Mouse (Mus musculus) frontal cortex, postnatal 25 days (tissue): Measurements from ENCODE around the gene Hsd17b3.
"Not testable (repeated sequence)": the region's sequence is repeated elsewhere in the genome, so short reads cannot be mapped to it uniquely, and the experiment has no call there.

ENCODE experiments used
- DNase-seq, 2 experiments: peaks; one replicate each; pipeline ENCODE4 v3.0.0; 2022; ENCODE audit warnings: low spot score in 2 of 2

The Hsd17b3 gene

GRCm38 (mm10) chr13:64083331-64083730, 5.7 kb downstream of the Hsd17b3 start:
- no peak for DNase-seq

GRCm38 (mm10) chr13:64081012-64081919, 7.8 kb downstream of the Hsd17b3 start:
- DNase-seq = no peak

DNA sequence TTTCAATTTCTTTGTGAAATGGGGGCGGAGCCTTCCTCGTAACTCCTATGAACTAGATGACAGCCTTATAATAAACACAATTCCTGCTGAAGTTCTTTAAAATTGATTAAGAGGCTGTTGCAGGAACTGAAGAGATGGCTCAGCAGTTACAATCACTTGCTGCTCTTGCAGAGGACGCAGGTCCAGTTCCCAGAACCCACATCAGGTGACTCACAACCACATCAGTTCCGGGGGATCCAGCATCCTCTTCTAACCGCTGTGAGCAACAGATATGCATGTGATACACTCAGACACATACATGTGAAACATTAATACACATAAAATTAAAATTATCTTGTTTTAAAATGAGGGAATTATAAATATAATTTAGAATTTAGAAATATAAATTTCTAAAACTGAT, 11.4 kb downstream of the Hsd17b3 start:
- DNase-seq = no peak

DNA sequence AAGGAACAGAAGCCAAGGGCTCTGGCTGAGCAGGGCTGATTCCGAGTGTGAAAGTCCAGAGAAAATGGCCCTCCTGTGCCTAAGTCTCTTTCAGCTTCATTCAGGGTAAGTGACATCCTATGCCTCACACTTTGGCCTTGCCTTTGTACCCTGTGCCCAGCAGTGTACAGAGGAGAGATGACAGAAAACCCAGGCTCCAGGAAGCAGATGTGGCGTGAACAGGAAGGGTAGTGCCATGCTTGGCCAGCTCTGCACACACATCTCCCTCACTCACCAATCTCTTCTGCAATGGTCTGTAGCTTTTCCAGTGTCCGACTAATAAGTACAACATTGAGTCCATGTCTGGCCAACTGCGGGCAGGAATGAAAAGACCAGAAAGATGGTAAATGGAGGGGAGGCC, 13.0 kb downstream of the Hsd17b3 start:
- no peak for DNase-seq

DNA sequence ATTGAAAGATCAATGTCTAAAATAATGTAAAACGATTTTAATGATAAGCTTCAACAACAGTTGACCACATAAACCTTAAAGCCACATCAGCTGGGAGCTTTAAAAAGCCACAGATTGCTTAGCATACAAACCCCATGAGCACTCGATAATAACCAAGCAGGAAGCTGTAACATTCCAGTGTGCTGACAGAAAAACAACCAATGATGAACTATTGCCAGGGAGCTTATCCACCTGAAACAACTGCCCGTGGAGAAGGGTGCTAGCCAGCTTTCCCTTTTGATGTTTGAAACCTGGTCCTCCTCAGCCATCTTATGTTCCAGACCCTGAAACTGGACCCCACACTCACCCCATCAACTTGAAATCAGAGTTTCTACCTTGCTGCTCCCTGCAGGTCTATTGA, 22.4 kb downstream of the Hsd17b3 start:
- DNase-seq = no peak

DNA sequence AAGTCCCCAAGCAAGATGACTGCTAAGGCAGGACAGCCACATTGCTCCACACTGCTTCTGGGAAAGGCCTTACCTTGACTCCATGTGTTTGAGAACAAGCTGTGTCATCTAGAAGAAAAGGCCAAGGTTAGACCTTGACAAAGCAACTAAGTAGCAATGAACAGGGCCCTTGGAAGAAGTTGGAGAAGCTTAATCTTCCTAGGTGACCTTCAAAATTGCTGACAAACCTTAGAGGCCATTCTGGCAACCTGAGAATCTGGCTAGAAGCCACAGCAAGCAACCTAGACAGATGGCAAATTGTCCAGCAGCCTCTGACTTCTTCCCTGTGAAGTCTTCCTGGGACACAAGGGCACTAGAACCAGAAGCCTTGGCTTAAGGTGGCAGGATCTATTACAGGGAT, 24.8 kb downstream of the Hsd17b3 start:
- DNase-seq = no peak

DNA sequence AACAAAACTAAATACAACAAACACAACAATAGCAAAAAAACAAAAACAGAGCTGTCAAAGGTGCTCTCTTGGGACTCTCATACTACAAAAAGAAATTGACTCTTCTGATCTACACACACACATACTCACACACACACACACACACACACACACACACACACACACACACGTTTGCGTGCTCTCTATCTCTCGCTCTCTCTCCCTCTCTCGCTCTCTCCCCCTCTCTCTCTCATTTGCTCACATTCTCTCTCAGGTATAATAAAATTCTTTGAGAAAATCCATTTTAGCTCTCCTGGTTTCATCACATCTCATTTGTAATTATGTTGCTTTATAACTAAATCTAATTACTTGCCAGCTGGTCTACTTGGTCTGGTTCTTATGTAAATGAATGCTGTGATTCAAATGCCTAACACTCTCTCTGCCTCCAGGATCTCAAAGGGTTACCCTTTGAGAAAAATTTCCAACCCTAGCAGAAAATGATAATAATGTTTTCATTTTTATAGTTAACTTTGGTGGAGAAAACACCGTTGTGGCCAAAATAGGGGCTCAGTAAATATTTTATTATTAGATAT, 28.0 kb downstream of the Hsd17b3 start:
- DNase-seq = no peak

DNA sequence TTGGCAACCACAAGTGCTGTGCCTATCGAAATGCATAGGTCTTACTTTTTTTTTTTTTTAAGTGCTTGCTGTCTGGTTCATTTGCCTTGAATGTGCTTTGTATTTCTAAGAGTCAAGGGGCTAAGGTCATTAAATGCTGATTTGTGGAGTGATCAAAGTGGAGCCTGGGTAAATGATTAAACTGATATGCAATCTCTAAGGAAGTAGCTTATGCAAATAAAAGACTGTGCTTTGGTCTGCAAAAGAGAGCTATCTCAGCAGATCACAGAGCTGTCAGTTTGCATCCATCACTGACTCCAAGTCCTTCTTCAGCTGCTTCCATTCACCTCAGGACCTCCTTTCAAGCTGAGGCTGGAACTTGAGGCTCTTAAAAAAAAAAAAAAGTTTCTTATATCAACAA, 35.1 kb downstream of the Hsd17b3 start:
- no peak for DNase-seq

GRCm38 (mm10) chr13:64052281-64052680, 36.7 kb downstream of the Hsd17b3 start:
- DNase-seq = not testable (repeated sequence)

DNA sequence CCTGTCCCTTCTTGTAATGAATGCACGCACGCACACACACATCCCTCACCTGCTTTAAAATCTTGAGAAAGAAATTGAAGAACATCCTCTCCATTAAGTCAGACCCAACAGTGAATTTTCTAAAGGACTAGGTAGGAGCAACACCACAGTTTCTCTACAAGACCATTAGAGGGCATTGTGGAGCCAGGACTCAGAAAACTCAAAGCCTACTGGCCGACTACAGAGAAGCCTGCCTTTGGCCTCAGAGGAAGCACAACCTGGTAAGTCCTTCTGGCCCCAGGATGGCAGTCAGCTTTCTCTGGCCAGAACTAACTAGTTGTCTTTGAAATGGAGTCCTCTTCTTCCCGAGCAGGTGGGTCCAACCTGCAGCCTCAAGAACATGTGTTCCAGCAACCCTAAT, 38.1 kb downstream of the Hsd17b3 start:
- DNase-seq = no peak

- DNase-seq = no peak
Measured at GRCm38 (mm10) chr13:64049535-64049934, 39.5 kb downstream of the Hsd17b3 start.

DNA sequence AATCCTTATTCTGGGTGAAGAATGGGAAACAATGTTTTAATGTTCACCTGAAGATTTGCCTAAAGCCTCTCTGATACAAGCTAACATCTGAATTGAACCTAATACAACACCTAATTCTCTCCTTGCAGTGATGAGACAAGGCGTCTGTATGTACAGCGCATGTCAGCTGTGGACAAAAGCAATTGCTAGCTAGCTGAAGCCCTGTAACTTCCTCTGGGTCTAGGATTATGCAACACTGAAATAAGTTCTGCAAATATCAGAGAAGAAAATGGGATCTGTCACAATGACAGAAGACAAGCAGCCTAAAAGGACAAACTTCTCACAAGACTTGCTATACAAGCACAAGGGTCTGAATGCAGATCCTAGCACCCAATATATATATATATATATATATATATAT, 40.6 kb downstream of the Hsd17b3 start:
- DNase-seq = no peak

- DNase-seq = no peak
Measured at GRCm38 (mm10) chr13:64039976-64040375, 49.1 kb downstream of the Hsd17b3 start.

DNA sequence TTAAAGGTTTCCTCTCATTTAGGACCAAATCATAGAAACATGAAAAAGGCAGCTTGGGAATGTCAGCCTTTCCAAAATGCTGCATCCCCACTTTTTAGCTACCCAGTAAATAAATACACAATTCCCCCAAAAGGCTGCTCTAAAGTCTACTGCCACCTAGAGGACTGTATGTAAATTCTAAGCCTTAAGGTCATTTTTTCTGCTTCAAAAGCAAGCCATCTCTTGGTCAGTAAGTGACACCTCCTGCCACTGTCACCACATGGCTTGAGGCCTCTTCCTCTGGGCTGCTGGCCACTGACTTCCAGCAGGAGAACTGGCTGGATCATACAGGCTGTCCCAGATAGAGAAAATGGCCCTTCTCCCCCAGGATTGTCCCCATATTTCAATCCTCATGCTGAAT, 50.9 kb downstream of the Hsd17b3 start:
- no peak for DNase-seq

GRCm38 (mm10) chr13:64036079-64037011, 52.7 kb downstream of the Hsd17b3 start:
- DNase-seq = peak; percentile 24 to 47

DNA sequence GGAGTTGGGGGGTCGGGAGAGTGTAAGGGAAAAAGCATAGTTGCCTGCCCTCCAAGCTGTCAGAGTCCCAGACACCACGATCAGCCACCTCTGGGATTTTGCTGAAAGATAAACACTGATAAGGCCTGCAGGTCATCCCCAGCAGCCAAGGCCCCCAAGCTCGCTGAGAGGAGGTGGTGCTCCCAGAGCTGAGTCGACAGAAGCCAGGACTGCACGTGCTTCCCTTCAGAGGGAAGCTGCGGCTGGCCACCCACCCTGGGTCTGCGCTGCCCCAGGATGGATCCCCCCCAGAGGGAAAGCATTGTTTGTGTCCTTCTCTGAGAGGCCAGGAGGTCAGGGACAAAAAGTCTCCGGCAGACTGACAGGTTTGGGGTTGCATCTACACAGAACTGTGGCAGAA, 54.0 kb downstream of the Hsd17b3 start:
- no peak for DNase-seq

DNA sequence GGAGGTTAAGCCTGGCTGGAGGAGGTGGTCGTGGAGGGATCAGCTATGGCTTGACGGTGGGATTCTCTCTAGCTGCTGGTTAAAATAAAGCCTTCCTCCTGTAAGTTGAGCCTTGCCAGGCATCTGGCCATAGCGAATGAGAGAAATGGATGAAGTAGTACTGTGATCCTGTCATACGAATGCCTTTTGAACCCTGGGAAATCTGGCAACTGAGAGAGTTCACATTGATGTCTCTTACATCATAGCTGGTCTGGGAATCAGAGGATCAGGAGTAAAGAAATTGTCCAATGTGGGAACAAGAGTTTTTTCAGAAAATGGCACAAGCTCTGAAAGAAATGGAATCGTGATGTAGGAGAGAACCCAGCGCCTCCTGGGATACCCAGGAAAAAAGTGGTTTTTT, 55.1 kb downstream of the Hsd17b3 start:
- DNase-seq = no peak

DNA sequence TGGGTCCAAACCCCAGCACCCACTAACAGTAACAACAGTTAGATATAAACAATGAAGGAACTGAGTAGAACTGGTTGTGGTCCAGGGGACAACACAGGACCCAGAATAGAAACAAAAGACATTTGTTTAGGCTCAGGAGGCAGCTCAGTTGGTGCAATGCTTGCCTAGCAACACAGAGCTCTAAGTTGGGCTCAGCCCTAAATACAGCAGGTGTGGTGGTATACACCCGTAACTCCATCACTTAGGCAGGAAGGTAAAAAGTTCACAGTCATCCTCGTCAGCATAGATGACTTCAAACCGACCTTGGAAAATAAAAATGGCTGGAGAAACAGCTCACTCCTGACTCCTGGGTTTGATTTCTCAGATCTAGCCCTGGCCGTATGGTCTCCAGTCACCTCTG, 55.8 kb downstream of the Hsd17b3 start:
- DNase-seq = no peak

DNA sequence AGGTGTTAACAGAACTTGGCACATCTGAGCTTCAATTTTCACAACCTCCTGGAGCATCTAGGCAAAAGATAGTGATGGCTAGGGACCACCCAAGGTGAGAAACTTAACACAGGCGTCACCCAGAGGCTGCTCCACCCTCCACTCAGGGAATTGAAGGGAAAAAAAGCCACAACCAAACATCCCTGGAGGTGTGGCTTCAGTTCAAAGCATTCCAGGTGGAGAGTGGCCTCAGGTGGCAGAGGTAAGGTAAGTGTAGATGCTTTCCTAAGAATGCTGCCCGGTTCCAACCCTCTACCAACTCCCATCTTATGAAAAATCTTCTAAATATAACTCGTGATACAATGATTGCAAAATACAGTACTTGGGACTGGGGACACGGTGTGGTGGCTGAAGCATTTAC, 57.8 kb downstream of the Hsd17b3 start:
- DNase-seq = no peak

GRCm38 (mm10) chr13:64030792-64031191, 58.2 kb downstream of the Hsd17b3 start:
- DNase-seq = no peak

GRCm38 (mm10) chr13:64024803-64025202, 64.2 kb downstream of the Hsd17b3 start:
- DNase-seq = no peak

DNA sequence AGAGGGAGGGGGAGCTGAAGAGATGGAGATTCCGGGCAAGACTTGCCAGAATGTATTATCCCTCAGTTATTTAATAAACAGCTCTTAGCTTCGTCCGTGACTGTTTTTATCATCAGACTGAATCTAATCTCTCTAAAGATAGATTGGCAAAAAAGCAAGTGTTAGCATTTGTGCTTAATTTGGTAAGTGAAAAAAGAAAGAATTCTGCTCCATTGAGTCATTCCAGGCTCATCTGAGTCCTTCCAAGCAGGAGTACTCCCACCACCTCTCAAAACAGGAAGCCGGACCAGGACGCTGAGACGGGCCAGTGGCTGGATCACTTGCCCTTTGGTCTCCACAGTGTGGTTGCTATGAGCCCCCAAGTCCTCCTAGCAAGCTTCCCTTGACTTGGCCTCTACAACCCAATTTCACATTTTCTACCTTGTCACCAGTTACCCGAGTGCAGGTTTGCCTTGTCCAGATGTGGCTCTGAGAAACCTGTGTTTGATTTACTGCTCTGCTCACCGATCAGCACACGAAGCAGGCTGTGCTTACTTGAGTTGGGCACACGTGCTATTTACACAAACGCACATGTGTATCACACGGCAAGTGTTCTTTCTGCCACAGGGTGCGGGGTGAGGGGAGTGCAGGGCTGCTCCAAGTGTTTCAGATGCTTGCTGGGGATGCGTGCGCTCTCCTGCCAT, 66.1 kb downstream of the Hsd17b3 start:
- DNase-seq = no peak
